Mouse (Mus musculus) erythroid progenitor cell, adult 5-6 weeks (primary cell): ENCODE results near the gene Itk. TPM values are rescaled to one million over a fixed set of nuclear protein-coding genes. Genes with fewer than 3 reads are reported as not detected.
A peak's percentile ranks its signal among the peaks of the same experiment; 100 is the strongest.

Source experiments
- ATAC-seq: replicated peaks from 2 replicates; pipeline ENCODE4 v1.8.0; 2016; ENCODE audit warnings: moderate number of reproducible peaks, mild to moderate bottlenecking, moderate TSS enrichment, inconsistent platforms; ENCODE audit not compliant: poor library complexity, low FRiP score, severe bottlenecking
- total RNA-seq, 2 experiments: library from RNA; stranded (forward) in 1 of 2; stranded (reverse) in 1 of 2; fragments of 150-400 nt in 1 of 2; fragments of 186-747, 209-891 nt in 1 of 2; gene quantifications; 2 replicates each; pipeline versions ENCODE4 v1.2.3 to v1.2.4; 2015 to 2017; ENCODE audit warnings: low replicate concordance in 2 of 2

Gene Itk
- total RNA-seq, 2 experiments from 2014 or later: 2.9 to 5.0 TPM

DNA sequence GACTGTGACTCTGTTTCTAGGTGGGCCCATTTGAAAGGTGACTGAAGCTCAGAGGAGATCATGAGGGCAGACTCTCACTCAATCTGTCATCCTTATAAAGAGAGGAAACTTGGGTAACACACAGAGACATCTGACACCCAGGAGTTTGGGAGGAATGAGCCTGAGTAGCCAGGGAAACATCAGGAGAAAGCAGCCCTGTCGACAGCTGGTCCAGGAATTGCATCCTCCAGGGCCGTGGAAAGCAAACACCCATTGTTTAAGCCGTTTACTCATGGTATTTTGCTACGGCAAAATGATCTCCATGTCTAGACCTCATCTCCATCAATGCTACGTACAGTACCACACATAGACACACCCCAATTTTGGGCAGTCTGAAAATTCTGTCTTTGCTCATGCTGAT, 101.2 kb downstream of the Itk start:
- no peak for ATAC-seq

DNA sequence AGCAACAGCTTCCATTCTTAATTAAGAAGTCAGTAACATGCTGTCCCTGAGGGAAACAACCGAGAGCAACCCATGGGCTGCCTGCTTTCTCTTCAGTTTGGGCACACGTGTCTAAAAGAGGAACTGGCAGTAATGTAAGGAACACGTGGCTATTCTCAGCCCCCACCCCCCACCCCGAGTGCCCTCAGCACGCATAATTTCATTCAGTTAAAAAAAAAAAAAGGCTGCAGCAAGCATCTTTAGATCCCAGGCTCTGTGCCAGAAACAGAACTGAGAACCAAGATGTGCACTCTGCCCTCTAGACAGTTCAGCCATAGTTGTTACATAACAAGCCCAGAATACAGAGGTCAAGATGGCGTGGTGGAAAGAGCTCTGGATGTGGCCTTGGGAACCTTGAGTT, 102.5 kb downstream of the Itk start:
- no peak for ATAC-seq

DNA sequence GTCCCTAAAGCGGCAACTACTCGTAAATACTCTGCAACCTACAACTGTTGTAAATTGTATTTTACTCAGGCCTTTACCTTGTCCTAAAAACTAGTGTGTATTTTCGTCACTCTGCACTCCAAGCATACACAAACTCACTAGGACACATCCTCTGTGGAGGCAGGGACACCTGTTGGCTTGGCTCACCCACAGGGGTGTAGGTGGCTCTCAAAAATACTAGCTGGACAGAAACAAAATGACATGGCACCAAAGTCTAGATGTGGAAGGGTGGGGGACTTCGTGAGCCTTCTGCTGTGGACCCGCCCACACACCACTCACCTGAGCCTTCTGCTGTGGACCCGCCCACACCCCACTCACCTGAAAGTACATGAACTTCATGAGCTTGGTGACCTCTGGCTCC, 105.5 kb downstream of the Itk start:
- ATAC-seq: no peak

DNA sequence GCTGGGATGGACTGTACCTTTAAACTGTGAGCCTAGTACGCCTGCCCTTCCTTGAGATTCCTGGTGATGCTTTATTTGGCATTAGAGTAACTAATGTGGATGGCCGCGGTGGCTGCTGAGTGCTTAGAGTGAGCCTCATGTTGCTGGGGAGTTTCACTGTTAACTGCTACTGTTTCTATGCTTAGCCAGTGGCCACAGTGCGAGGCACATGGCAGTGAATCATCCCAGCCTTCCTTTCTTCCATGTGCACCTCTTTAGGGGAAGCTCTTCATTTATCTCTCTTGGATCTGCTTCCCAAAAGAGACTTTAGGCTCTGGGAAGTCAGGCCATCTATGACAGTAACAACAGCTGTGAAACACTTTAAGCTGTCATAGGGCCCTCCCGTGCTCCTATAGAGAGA, 106.7 kb downstream of the Itk start:
- ATAC-seq: no peak

DNA sequence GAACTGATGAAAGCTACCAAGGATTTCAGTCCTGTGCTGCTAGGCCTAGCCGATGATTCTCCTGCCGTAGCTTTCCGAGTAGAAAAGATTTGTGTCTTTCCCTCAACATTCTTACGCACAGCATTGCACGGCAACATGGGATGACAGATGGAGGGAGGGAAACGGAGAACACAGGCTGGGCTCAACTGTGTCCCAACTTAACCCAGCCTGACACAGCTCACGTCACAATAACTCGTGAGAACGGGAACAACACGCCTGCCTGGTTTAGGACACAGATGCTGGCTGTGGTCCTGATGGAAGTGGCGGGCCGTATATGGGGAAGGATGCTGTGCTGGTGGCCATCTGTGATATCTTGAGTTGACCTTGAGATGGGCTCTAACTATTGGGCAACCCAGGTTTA, 110.6 kb downstream of the Itk start:
- ATAC-seq: no peak

DNA sequence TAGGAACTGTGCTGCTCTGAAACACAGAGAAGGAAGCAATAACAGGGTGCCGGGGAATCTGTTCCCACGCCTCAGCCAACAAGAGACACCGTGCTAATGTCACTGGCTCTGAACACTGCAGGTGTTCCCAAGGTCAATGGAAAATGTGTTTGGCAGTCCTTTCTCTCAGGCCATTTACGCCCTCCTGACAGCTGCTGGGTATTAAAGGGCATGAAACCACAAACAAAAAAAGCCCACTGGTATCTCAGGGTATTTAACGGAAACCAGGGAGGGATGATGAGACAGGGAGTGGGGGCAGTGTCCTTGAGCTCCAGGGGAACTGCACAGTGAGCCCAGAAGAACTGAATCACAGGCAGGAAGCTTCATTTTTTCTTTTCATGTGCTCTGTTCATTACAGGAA, 111.2 kb downstream of the Itk start:
- ATAC-seq: no peak

DNA sequence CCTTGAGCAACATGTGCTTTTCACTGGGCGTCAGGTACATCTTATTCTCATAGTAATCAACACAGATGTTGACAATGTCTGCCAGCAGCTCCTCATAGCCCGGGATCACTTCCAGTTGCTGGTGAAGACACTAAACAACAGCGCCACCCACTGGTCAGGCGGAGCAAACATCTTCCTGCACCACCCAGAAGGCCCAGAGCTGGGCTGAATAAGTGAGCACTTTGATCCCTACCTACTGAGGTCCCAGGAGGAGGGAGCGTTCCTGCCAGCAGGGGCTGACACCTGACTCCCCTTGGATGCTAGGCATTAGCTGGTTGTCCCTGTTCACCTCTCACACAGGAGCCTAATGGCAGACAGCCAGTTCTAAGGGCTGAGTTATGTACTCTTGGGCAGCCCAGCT, 112.5 kb downstream of the Itk start:
- ATAC-seq: no peak

DNA sequence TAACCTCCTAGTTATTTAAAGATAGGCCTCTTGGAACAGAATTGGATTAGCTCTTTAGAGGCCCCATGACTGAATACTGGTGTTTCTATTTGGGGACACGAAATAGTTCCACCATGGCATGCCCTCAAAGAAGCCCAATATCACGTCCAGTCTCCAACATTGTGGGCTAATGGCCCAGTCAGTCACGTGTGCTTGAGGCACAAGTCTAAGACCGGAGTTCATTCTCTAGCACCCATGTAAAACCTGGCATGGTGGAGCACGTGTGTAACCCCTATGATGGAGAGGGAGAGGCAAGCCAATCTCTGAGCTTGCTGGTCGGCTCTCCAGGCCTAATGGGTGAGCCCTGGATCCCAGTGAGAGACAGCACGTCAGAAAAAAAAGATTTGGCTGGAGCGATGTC, 113.1 kb downstream of the Itk start:
- ATAC-seq: no peak

DNA sequence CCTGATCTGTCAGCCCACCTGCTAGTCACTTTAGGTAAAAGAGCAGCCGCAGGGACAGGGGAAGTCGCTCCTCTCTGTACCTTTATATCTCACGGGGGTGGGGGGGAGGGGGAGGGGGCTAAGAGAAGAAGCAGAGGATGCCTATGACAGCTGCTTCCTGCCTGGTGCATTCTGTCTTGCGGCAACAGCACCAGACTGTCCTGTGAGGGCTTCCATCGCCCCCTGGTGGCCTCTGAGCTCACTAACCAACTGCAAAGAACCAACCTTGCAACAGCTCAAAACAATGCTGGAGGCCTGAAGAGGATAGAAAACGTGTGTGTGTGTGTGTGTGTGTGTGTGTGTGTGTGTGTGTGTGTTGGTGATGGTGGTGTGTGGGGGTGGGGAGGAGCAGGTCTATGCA, 114.0 kb downstream of the Itk start:
- peak; percentile 65; the same call in 1 of the 2 replicates for ATAC-seq

Other genes starting within 250 kb of the Itk start
- gene Nipal4, start 223.0 kb downstream of the Itk start, total RNA-seq (2015; ENCODE audit: low replicate concordance): not detected in 2 replicates
- gene Nipal4, start 223.0 kb downstream of the Itk start, total RNA-seq (2017; ENCODE audit: low replicate concordance): not detected in 2 replicates
- not detected in 2 replicates for gene Fndc9, start 154.0 kb downstream of the Itk start, total RNA-seq (2015; ENCODE audit: low replicate concordance)
- not detected in 2 replicates for gene Fndc9, start 154.0 kb downstream of the Itk start, total RNA-seq (2017; ENCODE audit: low replicate concordance)
- 42.9 and 56.6 TPM in 2 replicates for gene Cyfip2, start 76.7 kb downstream of the Itk start, total RNA-seq (2015; ENCODE audit: low replicate concordance)
- gene Cyfip2, start 76.7 kb downstream of the Itk start, total RNA-seq (2017; ENCODE audit: low replicate concordance): 13.5 and 14.4 TPM in 2 replicates
- not detected in 2 replicates for gene Fam71b, start 7.0 kb upstream of the Itk start, total RNA-seq (2015; ENCODE audit: low replicate concordance)
- not detected in 2 replicates for gene Fam71b, start 7.0 kb upstream of the Itk start, total RNA-seq (2017; ENCODE audit: low replicate concordance)
- gene Med7, start 47.4 kb upstream of the Itk start, total RNA-seq (2015; ENCODE audit: low replicate concordance): 125 and 166 TPM in 2 replicates
- 59.0 and 65.5 TPM in 2 replicates for gene Med7, start 47.4 kb upstream of the Itk start, total RNA-seq (2017; ENCODE audit: low replicate concordance)
- gene Havcr2, start 65.4 kb upstream of the Itk start, total RNA-seq (2015; ENCODE audit: low replicate concordance): 2.1 TPM in 1 of 2 replicates, not detected in the other
- gene Havcr2, start 65.4 kb upstream of the Itk start, total RNA-seq (2017; ENCODE audit: low replicate concordance): 1.5 and 2.5 TPM in 2 replicates
- gene Gm12169, start 134.7 kb upstream of the Itk start, total RNA-seq (2015; ENCODE audit: low replicate concordance): not detected in 2 replicates
- not detected in 2 replicates for gene Gm12169, start 134.7 kb upstream of the Itk start, total RNA-seq (2017; ENCODE audit: low replicate concordance)
- not detected in 2 replicates for gene BC053393, start 182.0 kb upstream of the Itk start, total RNA-seq (2015; ENCODE audit: low replicate concordance)
- gene BC053393, start 182.0 kb upstream of the Itk start, total RNA-seq (2017; ENCODE audit: low replicate concordance): not detected in 2 replicates
- not detected in 2 replicates for gene Dppa1, start 239.7 kb upstream of the Itk start, total RNA-seq (2015; ENCODE audit: low replicate concordance)
- gene Dppa1, start 239.7 kb upstream of the Itk start, total RNA-seq (2017; ENCODE audit: low replicate concordance): not detected in 2 replicates